Mouse (Mus musculus): Measurements from ENCODE around the gene Igf1. TPM values are rescaled to one million over a fixed set of nuclear protein-coding genes. Genes with fewer than 3 reads are reported as not detected.

The Igf1 gene
- polyA plus RNA-seq, 1 experiment = 21.7 TPM

DNA sequence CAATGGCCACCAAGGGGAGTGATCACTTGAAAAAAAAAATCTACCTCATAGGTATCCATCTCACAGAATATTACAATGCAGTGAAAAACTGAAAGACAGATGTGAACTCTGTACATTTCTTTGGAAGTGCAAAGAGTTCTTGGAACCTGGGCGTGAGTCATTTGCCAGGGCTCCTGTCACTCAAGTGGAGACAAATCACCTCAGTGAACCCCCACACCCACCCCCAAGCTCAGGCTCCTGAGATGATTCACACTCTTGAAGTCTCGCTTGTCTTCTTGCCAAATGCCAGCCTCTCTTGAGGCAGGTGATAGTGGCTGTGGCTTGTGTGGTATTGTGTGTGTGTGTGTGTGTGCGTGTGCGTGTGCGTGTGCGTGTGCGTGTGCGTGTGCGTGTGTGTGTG, 7.6 kb downstream of the Igf1 start:
- H3K4me3 ChIP-seq (replicated peaks; ENCODE audit: control insufficient read depth, low read depth, low read length) = no peak overlapping the region
- WGBS = 82% methylated on average over 9 of the region's 9 CpGs
- TF ChIP-seq CTCF (IDR thresholded peaks at IDR 0.05; ENCODE audit: control insufficient read depth, insufficient read depth, low read length) = no peak
- TF ChIP-seq POLR2A (IDR thresholded peaks at IDR 0.05; ENCODE audit: borderline replicate concordance, control insufficient read depth, low read depth, low read length) = no peak
- no peak overlapping the region for H3K27ac ChIP-seq (ENCODE audit: control insufficient read depth, insufficient read depth, low read depth, low read length, poor library complexity)
- no peaks in the 10 kb centered on the region for H3K4me1 ChIP-seq (ENCODE audit: control insufficient read depth, insufficient read depth, low read length)

DNA sequence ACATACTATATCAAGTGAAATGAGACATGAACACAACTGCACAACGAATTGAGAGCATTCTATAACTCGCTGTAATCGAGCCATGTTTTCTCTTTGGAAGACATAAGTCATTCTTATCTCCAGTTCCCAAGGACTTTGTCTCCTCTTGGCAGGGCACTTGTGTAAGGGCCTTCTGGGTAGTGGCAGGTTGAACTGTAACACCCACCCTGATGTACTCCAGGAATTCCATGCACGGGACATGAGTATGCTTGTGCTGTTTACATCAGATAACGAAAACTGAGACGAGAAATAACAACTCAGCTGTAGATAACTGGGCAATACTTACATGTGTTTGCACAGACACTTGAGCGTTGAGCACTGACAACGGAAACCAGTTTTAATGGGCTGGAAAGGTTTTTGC, 8.4 kb downstream of the Igf1 start:
- WGBS = 78% methylated on average over 8 of the region's 8 CpGs

GRCm38 (mm10) chr10:87867217-87867616, 9.2 kb downstream of the Igf1 start:
- no peak for TF ChIP-seq POLR2A (IDR thresholded peaks at IDR 0.05; ENCODE audit: borderline replicate concordance, control insufficient read depth, low read depth, low read length)
- TF ChIP-seq CTCF (IDR thresholded peaks at IDR 0.05; ENCODE audit: control insufficient read depth, insufficient read depth, low read length) = no peak
- Histone ChIP-seq H3K4me1 (ENCODE audit: control insufficient read depth, insufficient read depth, low read length) (no peaks in the 10 kb centered on the region), H3K4me3 (replicated peaks; ENCODE audit: control insufficient read depth, low read depth, low read length) (no peak overlapping the region), H3K27ac (ENCODE audit: control insufficient read depth, insufficient read depth, low read depth, low read length, poor library complexity) (no peak overlapping the region)
- WGBS = 77% methylated on average over 2 of the region's 2 CpGs

More for the DNA sequence above, 8.4 kb downstream of the Igf1 start:
- TF ChIP-seq POLR2A (IDR thresholded peaks at IDR 0.05; ENCODE audit: borderline replicate concordance, control insufficient read depth, low read depth, low read length) = no peak
- Histone ChIP-seq H3K4me1 (ENCODE audit: control insufficient read depth, insufficient read depth, low read length) (no peaks in the 10 kb centered on the region), H3K27ac (ENCODE audit: control insufficient read depth, insufficient read depth, low read depth, low read length, poor library complexity) (no peak overlapping the region), H3K4me3 (replicated peaks; ENCODE audit: control insufficient read depth, low read depth, low read length) (no peak overlapping the region)

GRCm38 (mm10) chr10:87867631-87868030, 9.6 kb downstream of the Igf1 start:
- TF ChIP-seq CTCF (IDR thresholded peaks at IDR 0.05; ENCODE audit: control insufficient read depth, insufficient read depth, low read length) (no peak), POLR2A (IDR thresholded peaks at IDR 0.05; ENCODE audit: borderline replicate concordance, control insufficient read depth, low read depth, low read length) (no peak)
- no peak overlapping the region for H3K4me3 ChIP-seq (replicated peaks; ENCODE audit: control insufficient read depth, low read depth, low read length)
- WGBS = 47% methylated on average over 4 of the region's 4 CpGs
- no peak overlapping the region for H3K27ac ChIP-seq (ENCODE audit: control insufficient read depth, insufficient read depth, low read depth, low read length, poor library complexity)
- no peaks in the 10 kb centered on the region for H3K4me1 ChIP-seq (ENCODE audit: control insufficient read depth, insufficient read depth, low read length)

GRCm38 (mm10) chr10:87868349-87869053, 10.4 kb downstream of the Igf1 start:
- no peak overlapping the region for H3K27ac ChIP-seq (ENCODE audit: control insufficient read depth, insufficient read depth, low read depth, low read length, poor library complexity)
- WGBS = 80% methylated on average over 9 of the region's 9 CpGs
- no peaks in the 10 kb centered on the region for H3K4me1 ChIP-seq (ENCODE audit: control insufficient read depth, insufficient read depth, low read length)
- H3K4me3 ChIP-seq (replicated peaks; ENCODE audit: control insufficient read depth, low read depth, low read length) = no peak overlapping the region
- TF ChIP-seq CTCF (IDR thresholded peaks at IDR 0.05; ENCODE audit: control insufficient read depth, insufficient read depth, low read length) (no peak), POLR2A (IDR thresholded peaks at IDR 0.05; ENCODE audit: borderline replicate concordance, control insufficient read depth, low read depth, low read length) (no peak)

DNA sequence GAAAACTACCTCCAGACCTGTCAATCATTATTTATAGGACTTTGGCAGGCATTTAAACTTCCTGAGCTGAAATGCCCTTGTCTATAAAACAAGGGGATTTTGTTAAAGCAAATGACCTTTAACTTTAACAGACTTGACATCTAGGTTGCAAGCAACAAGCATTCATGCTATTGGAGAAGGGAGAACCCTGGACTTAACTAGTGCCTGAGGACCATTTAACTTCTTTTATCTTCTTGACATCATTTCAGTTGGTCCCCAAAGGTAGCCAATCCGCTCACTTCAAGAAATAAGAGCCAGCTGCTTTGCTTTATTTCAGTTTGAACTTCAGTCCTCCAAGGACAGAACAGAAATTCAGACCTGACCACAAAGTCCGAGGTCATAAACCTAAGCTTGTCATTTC, 11.1 kb downstream of the Igf1 start:
- H3K27ac ChIP-seq (ENCODE audit: control insufficient read depth, insufficient read depth, low read depth, low read length, poor library complexity) = no peak overlapping the region
- no peaks in the 10 kb centered on the region for H3K4me1 ChIP-seq (ENCODE audit: control insufficient read depth, insufficient read depth, low read length)
- TF ChIP-seq CTCF (IDR thresholded peaks at IDR 0.05; ENCODE audit: control insufficient read depth, insufficient read depth, low read length) (no peak), POLR2A (IDR thresholded peaks at IDR 0.05; ENCODE audit: borderline replicate concordance, control insufficient read depth, low read depth, low read length) (no peak)
- 71% methylated on average over 2 of the region's 2 CpGs for WGBS
- no peak overlapping the region for H3K4me3 ChIP-seq (replicated peaks; ENCODE audit: control insufficient read depth, low read depth, low read length)

DNA sequence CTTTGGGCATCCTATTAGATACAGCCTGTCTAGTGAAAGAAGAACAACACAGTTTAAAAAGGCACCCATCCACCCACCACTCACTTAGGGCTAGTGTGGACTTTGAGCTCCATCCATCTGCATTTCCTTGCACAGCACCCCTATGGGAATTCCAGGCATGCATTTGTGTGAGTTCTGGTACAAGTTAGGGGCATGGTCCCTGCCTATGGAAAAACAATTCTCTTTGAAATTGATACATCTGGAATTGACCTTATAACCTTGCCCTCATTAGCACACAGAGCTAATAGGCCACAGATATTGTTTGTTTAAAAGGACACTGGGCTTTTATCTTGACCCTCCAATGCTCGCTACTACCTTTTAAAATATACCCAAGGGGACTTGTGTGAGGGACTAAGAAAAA, 11.6 kb downstream of the Igf1 start:
- no peaks in the 10 kb centered on the region for H3K4me1 ChIP-seq (ENCODE audit: control insufficient read depth, insufficient read depth, low read length)
- H3K27ac ChIP-seq (ENCODE audit: control insufficient read depth, insufficient read depth, low read depth, low read length, poor library complexity) = no peak overlapping the region
- no peak overlapping the region for H3K4me3 ChIP-seq (replicated peaks; ENCODE audit: control insufficient read depth, low read depth, low read length)
- TF ChIP-seq POLR2A (IDR thresholded peaks at IDR 0.05; ENCODE audit: borderline replicate concordance, control insufficient read depth, low read depth, low read length) (no peak), CTCF (IDR thresholded peaks at IDR 0.05; ENCODE audit: control insufficient read depth, insufficient read depth, low read length) (no peak)
- WGBS = 74% methylated on average over 1 of the region's 1 CpGs

GRCm38 (mm10) chr10:87871863-87872647, 14.0 kb downstream of the Igf1 start:
- H3K27ac ChIP-seq (ENCODE audit: control insufficient read depth, insufficient read depth, low read depth, low read length, poor library complexity) = no peak overlapping the region
- no peaks in the 10 kb centered on the region for H3K4me1 ChIP-seq (ENCODE audit: control insufficient read depth, insufficient read depth, low read length)
- WGBS = 66% methylated on average over 8 of the region's 8 CpGs
- no peak overlapping the region for H3K4me3 ChIP-seq (replicated peaks; ENCODE audit: control insufficient read depth, low read depth, low read length)
- TF ChIP-seq CTCF (IDR thresholded peaks at IDR 0.05; ENCODE audit: control insufficient read depth, insufficient read depth, low read length) = no peak
- TF ChIP-seq POLR2A (IDR thresholded peaks at IDR 0.05; ENCODE audit: borderline replicate concordance, control insufficient read depth, low read depth, low read length) = no peak
